Mouse (Mus musculus) bone marrow, adult 2 months (tissue): Measurements from ENCODE around the gene Maco1. TPM values are rescaled to one million over a fixed set of nuclear protein-coding genes. Genes with fewer than 3 reads are reported as not detected.

Experiments used
- H3K27ac ChIP-seq: fragments of 200-500 bp; 2 replicates; pipeline ENCODE4 v1.5.1; 2012; ENCODE audit warnings: low read depth, mild to moderate bottlenecking, control low read depth, inconsistent platforms, low read length; ENCODE audit not compliant: control insufficient read depth, poor library complexity, insufficient read depth
- H3K4me1 ChIP-seq: fragments of 200-500 bp; 2 replicates; pipeline ENCODE4 v1.6.1; 2011; ENCODE audit warnings: low read length; ENCODE audit not compliant: control insufficient read depth, insufficient read depth
- H3K4me3 ChIP-seq: fragments of 200-500 bp; replicated peaks from 2 replicates; pipeline ENCODE3; 2011; ENCODE audit warnings: mild to moderate bottlenecking, low read depth, low read length, control low read depth; ENCODE audit not compliant: control insufficient read depth
- CTCF ChIP-seq: fragments of 200-500 bp; IDR thresholded peaks from 2 replicates; pipeline ENCODE4 v1.5.1; 2011; ENCODE audit warnings: low read length, control low read depth; ENCODE audit not compliant: control insufficient read depth, insufficient read depth
- POLR2A ChIP-seq: fragments of 200-500 bp; IDR thresholded peaks from 2 replicates; pipeline ENCODE4 v1.6.1; 2011; ENCODE audit warnings: low read depth, mild to moderate bottlenecking, control low read depth, low read length, borderline replicate concordance; ENCODE audit not compliant: control insufficient read depth
- WGBS: fragments of 180-500 bp; shearing (Covaris S2); methylation state at CpG from one replicate; pipeline ENCODE4 v1.1.7; 2018; 5-methylcytosine and 5-hydroxymethylcytosine counted together
- polyA plus RNA-seq: library from polyadenylated mRNA; stranded (reverse); fragments of >200 nt; gene quantifications from 2 replicates; pipeline ENCODE4 v1.2.4, GENCODE M21; 2011; ENCODE audit warnings: low replicate concordance; ENCODE audit not compliant: missing spikeins, insufficient read depth, insufficient read length

The Maco1 gene
- polyA plus RNA-seq, 1 experiment: 24.3 TPM

DNA sequence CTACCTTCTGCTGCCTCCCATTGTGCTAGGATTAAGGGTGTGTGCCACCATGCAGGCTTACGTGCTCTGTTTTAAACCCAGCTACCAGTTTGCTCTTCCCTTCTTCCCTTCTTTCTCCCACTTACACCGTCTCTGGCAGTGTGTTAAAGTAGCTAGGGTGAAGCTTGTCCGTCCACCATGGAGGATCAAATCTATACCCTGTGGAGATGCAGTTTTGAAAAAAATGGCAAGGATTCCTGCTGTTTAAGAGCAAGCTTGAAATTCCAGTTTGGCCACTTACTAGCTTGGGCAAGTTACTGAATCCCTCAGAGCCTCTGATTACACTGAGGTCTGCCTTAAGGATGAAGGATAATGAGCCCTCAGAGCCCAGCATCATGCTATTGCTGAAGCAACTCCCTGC lies 2.2 kb upstream of the Maco1 start:
- TF ChIP-seq POLR2A (no peak), CTCF (no peak)
- WGBS: 81% methylated on average over 3 of the region's 3 CpGs
- no peak overlapping the region for H3K27ac ChIP-seq
- no peak overlapping the region for H3K4me3 ChIP-seq
- no peaks in the 10 kb centered on the region; the same call in 1 of the 2 replicates for H3K4me1 ChIP-seq

DNA sequence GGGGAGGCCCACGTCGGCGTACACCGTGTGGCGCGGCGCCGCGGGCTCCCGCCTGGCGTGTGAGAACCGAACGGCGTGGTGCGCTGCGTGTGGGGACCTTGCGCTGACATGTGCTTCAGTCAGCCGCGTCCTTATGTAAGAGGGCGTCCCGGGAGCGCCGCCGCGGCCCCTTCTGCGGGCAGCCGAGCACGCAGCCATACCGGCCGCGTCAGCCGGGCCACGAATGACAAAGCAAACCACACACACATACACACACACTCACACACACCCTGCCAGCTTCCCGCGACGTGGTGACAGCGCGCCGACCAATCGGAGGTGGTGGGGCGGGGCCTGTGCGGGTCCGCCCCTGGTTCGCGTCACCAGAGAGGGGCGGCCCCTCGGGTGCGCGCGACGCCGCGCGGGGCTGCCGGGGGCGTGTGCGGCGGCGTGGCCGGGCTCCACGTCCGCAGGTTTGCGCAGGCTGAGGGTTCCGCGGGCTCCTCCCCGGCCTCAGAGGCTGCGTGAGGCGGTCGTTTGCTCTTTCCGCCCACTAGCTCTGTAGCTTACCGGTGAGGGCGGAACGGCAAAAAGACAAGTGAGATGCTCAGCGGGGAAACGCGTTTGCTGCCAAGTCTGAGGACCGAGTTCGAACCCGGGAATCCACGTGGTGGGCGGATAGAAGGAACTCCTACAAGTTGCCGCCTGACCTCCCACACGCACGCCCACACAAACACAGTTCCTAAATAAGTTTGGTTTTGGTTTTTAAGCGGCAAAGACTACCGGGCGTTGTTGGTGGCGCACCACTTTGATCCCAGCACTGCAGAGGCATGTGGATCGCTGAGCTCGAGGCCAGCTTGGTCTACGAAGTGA lies 716 bp upstream of the Maco1 start:
- no peak for TF ChIP-seq CTCF
- peak; percentile 60; the same call in 1 of the 2 replicates for TF ChIP-seq POLR2A
- WGBS: under 1% methylated on average over 91 of the region's 91 CpGs
- Histone ChIP-seq H3K4me1 (no peaks in the 10 kb centered on the region; the same call in 1 of the 2 replicates), H3K27ac (peak overlapping the region; percentile 97), H3K4me3 (peak overlapping the region; percentile 99)

GRCm38 (mm10) chr4:134852438-134853255 lies 498 bp downstream of the Maco1 start:
- peak overlapping the region; percentile 71 for H3K27ac ChIP-seq
- under 1% methylated on average over 103 of the region's 106 CpGs for WGBS
- H3K4me1 ChIP-seq: peaks cover 2% of the 10 kb centered on the region; the same call in 1 of the 2 replicates
- H3K4me3 ChIP-seq: peak overlapping the region; percentile 71
- TF ChIP-seq POLR2A: no peak
- no peak for TF ChIP-seq CTCF

DNA sequence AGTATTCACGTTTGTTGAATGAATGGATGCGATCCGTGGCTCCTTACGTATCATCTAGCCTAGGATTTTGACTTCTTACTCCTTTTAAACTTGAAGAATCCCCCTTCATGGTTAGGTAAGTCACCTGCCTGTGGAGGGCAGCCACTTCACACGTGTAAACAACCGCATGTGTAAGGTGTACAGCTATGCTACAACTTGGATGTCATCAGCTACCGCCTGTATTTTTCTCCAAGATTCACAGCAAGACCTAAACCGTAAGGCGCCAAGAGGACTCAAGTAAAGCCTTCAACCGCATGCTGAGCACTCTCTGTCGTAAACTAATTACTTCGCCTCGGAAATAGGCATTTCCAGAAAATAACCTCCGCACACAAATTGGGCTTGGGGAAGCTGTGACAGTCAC lies 1.3 kb downstream of the Maco1 start:
- TF ChIP-seq POLR2A: no peak
- no peak for TF ChIP-seq CTCF
- Histone ChIP-seq H3K4me1 (peaks cover 2% of the 10 kb centered on the region; the same call in 1 of the 2 replicates), H3K27ac (no peak overlapping the region), H3K4me3 (peak overlapping the region; percentile 71)
- 10% methylated on average over 14 of the region's 14 CpGs for WGBS

DNA sequence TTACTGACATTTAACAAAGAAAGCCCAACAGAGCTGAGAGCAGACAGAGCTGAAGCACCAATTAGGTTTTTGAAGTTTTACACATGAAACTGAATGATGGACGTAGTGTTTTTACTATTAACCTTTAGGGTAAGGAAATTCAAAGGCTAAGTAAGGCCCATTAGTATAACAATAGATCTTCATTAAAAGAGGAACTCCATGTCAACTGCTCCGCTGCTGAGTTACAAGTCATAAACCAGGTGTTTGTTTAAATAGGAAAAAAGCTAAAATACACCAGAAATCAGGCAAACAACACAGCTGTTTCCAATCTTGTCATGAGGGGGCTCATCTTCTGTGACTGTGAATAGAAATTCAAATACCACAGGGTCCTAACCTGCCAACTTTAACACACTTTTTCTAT lies 1.9 kb downstream of the Maco1 start:
- Histone ChIP-seq H3K4me1 (peaks cover 2% of the 10 kb centered on the region; the same call in 1 of the 2 replicates), H3K4me3 (no peak overlapping the region), H3K27ac (no peak overlapping the region)
- TF ChIP-seq CTCF (no peak), POLR2A (no peak)
- 34% methylated on average over 2 of the region's 2 CpGs for WGBS

DNA sequence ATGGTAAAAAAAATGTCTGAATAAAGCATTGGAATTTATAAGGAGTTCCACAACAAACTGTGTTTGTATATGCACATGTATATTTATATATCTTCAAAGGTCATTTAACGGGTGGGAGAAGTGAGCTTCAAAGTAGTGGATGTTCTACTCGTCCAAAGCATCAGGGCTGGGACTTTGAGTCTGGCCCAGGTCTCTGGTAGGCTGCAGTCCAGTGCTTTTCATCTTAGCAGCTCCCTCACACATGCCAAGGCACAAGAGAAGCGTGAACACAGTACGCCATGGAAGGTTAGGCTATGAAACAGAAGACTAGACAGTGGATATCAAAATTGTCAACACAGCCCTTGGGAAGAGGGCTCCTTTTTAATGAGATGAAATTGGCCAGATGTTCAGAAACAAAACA lies 2.6 kb downstream of the Maco1 start:
- no peak overlapping the region for H3K27ac ChIP-seq
- WGBS: 84% methylated on average over 4 of the region's 4 CpGs
- peaks cover 2% of the 10 kb centered on the region; the same call in 1 of the 2 replicates for H3K4me1 ChIP-seq
- H3K4me3 ChIP-seq: no peak overlapping the region
- TF ChIP-seq POLR2A: no peak
- no peak for TF ChIP-seq CTCF

DNA sequence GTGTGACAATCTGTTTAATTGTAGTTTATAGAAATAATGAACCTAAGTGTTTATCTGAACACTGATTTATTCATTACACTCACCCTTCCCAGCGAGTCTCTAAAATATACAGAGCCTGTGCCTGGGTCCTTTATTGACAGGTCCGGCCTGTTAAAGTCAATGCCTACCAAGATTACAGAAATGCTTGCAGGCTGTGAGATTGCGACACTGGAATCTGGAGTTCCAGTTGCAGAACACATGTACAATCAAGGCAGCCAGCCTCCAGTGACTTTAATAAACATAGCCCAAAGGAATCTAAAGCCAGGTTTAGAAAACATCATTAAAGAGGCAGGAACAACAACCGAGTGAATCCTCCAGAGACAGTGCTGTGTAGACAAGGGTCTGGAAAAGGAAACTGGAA lies 5.6 kb downstream of the Maco1 start:
- 63% methylated on average over 4 of the region's 4 CpGs for WGBS
- H3K4me3 ChIP-seq: no peak overlapping the region

GRCm38 (mm10) chr4:134843566-134843965 lies 9.6 kb downstream of the Maco1 start:
- no peak overlapping the region for H3K4me3 ChIP-seq
- H3K4me1 ChIP-seq: peaks cover 2% of the 10 kb centered on the region; the same call in 1 of the 2 replicates
- TF ChIP-seq POLR2A: no peak
- no peak for TF ChIP-seq CTCF
- 86% methylated on average over 4 of the region's 4 CpGs for WGBS
- H3K27ac ChIP-seq: no peak overlapping the region

More for the DNA sequence above, 5.6 kb downstream of the Maco1 start:
- Histone ChIP-seq H3K27ac (no peak overlapping the region), H3K4me1 (peaks cover 2% of the 10 kb centered on the region; the same call in 1 of the 2 replicates)
- TF ChIP-seq POLR2A: no peak
- TF ChIP-seq CTCF: no peak
